Comparison of ENCODE assay signal across 13 mouse cellular contexts in genomic region chr11:16769276-16769675, GRCm38 (mm10). TPM values are rescaled to one million over a fixed set of nuclear protein-coding genes. Genes with fewer than 3 reads are reported as not detected.
DNase-seq lines count a peak whose midpoint lies in the region; ATAC-seq and TF ChIP-seq lines count a peak whose summit lies in the region.
"Had no signal": no experiment of that assay in that cellular context is flagged by ENCODE, and none has a peak within 500 bp of the region (broad histone marks: within the 10 kb centered on the region; RNA-seq: fewer than 3 reads in every experiment).

No protein-coding gene starts in this region.

- 0 out of 2 replicates have a peak overlapping the region, but pooled peaks have one; percentile 2 for H3K27ac ChIP-seq in layer of hippocampus, adult 2 months
- no peak overlapping the region for H3K27ac ChIP-seq in embryonic facial prominence, embryonic 14.5 days (replicated peaks; ENCODE audit: low read depth, low read length)
- H3K27ac ChIP-seq: liver, embryonic 15.5 days had no signal

- WGBS in embryonic facial prominence, embryonic 14.5 days, result 78% methylated on average over 4 of the region's 4 CpGs

- no peaks in the 10 kb centered on the region for H3K9me3 ChIP-seq in embryonic facial prominence, embryonic 14.5 days (ENCODE audit: control insufficient read depth, low read length)
- H3K9me3 ChIP-seq: liver, embryonic 15.5 days had no signal

- DNase-seq in layer of hippocampus, adult 2 months (ENCODE audit: low spot score in 2 of 2), result no peak
- no peak for DNase-seq in layer of hippocampus, adult 18-20 months (ENCODE audit: low spot score in 2 of 2)
- peak; percentile 62 for DNase-seq in embryonic facial prominence, embryonic 14.5 days (ENCODE audit: low spot score)
- peak; percentile 81 for DNase-seq in kidney, adult 18-20 months
- peak; percentile 43 to 68 for DNase-seq in kidney, postnatal 4 days
- no peak for DNase-seq in adrenal gland, adult (ENCODE audit: inconsistent age in 2 of 2, low spot score in 1 of 2)
- no peak for DNase-seq in spleen, adult 12 weeks (ENCODE audit: low spot score)
- DNase-seq: adrenal gland, adult 2 months; cerebellum, postnatal 36 days; heart, postnatal 36 days; right cerebral cortex, postnatal 25 days had no signal

- H3K27me3 ChIP-seq in embryonic facial prominence, embryonic 14.5 days (replicated peaks; ENCODE audit: control insufficient read depth, insufficient read depth, low read length), result no peaks in the 10 kb centered on the region
- H3K27me3 ChIP-seq: liver, embryonic 15.5 days; Patski had no signal

- no peak overlapping the region for H3K4me2 ChIP-seq in embryonic facial prominence, embryonic 14.5 days (ENCODE audit: low read depth, low read length)
- H3K4me2 ChIP-seq: liver, embryonic 15.5 days had no signal

- no peaks in the 10 kb centered on the region for H3K36me3 ChIP-seq in embryonic facial prominence, embryonic 14.5 days (ENCODE audit: control insufficient read depth, insufficient read depth, low read length)
- H3K36me3 ChIP-seq: liver, embryonic 15.5 days had no signal

- H3K4me1 ChIP-seq in embryonic facial prominence, embryonic 14.5 days (ENCODE audit: control insufficient read depth, insufficient read depth, low read length), result peaks cover 24% of the 10 kb centered on the region
- H3K4me1 ChIP-seq: liver, embryonic 15.5 days had no signal

- H3K4me3 ChIP-seq in layer of hippocampus, adult 2 months, result no peak overlapping the region
- no peak overlapping the region for H3K4me3 ChIP-seq in embryonic facial prominence, embryonic 14.5 days (ENCODE audit: low read depth, low read length)
- H3K4me3 ChIP-seq: liver, embryonic 15.5 days had no signal

- H3K9ac ChIP-seq in embryonic facial prominence, embryonic 14.5 days (ENCODE audit: low read depth, low read length), result no peak overlapping the region
- H3K9ac ChIP-seq: liver, embryonic 15.5 days had no signal

- TF ChIP-seq CTCF in layer of hippocampus, adult 2 months (conservative IDR thresholded peaks at IDR 0.05), result no peak

- peak; percentile 86 for ATAC-seq in embryonic facial prominence, embryonic 14.5 days (ENCODE audit: low read depth)

RNA-seq across cellular contexts. Expression of gene Egfr, which starts 17.3 kb away (rescaled TPM):
- 10 to 100 TPM; 12.3 to 12.9 TPM for total RNA-seq in layer of hippocampus, adult 2 months (2021)
- total RNA-seq in layer of hippocampus, adult 18-20 months (2021), result 10 to 100 TPM; 13.0 to 13.2 TPM
- polyA plus RNA-seq in embryonic facial prominence, embryonic 14.5 days (2014; fragmentation: Nextera tagmentation; extraction: Ambion mirVana), result 25.4 and 27.0 TPM in 2 replicates

Comparison
In these comparisons a context has a peak if more than half of its experiments do, and no peak if none do; other contexts are left out.
1. DNase-seq: peak in embryonic facial prominence, embryonic 14.5 days (single experiment), kidney, adult 18-20 months (single experiment) and kidney, postnatal 4 days (2 of 2); none in layer of hippocampus, adult 2 months (0 of 2), layer of hippocampus, adult 18-20 months (0 of 2), adrenal gland, adult (0 of 2) and spleen, adult 12 weeks (single experiment).